Mouse (Mus musculus): ENCODE results near the gene Fam193a.

GRCm38 (mm10) chr5:34326249-34326691 lies 43.5 kb upstream of the Fam193a start:
- no peak for TF ChIP-seq HCFC1 (IDR thresholded peaks at IDR 0.05; ENCODE audit: borderline replicate concordance, insufficient read depth, low read length)
- no peak for TF ChIP-seq MAFK (IDR thresholded peaks at IDR 0.05; ENCODE audit: insufficient read depth, low read depth, low read length)
- no peak for TF ChIP-seq CHD2 (IDR thresholded peaks at IDR 0.05; ENCODE audit: low read depth, low read length)
